In the genomic region with DNA sequence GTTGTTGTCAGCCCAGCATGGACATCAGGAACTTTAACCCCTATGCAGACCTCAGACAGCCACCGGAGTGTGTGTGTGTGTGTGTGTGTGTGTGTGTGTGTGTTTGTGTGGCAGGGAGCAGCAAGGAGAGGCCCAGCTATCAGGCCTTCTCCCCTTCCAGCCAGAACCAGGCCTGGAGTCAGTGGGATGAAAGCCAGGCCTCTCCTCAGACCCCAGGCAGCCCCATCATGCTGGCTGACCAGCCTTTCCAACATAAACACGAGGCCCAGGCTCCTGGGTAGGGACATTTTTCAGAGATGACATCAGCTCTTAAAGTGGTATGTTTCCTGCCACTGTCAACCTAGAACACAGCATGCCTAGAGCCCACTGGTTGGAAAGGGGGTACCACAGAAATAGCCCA, we compare ENCODE assay signal across 12 mouse cellular contexts. TPM values are rescaled to one million over a fixed set of nuclear protein-coding genes. Genes with fewer than 3 reads are reported as not detected.
DNase-seq lines count a peak whose midpoint lies in the region; ATAC-seq and TF ChIP-seq lines count a peak whose summit lies in the region.
"Had no signal": no experiment of that assay in that cellular context is flagged by ENCODE, and none has a peak within 500 bp of the region (broad histone marks: within the 10 kb centered on the region; RNA-seq: fewer than 3 reads in every experiment).

No protein-coding gene starts in this region.

- no peaks in the 10 kb centered on the region for H3K9me3 ChIP-seq in heart, embryonic 10.5 days
- H3K9me3 ChIP-seq in neural tube, embryonic 15.5 days (replicated peaks), result no peaks in the 10 kb centered on the region
- no peaks in the 10 kb centered on the region for H3K9me3 ChIP-seq in intestine, embryonic 15.5 days
- H3K9me3 ChIP-seq: midbrain, embryonic 15.5 days had no signal

- ATAC-seq in neural tube, embryonic 15.5 days (ENCODE audit: low FRiP score), result no peak
- ATAC-seq in intestine, embryonic 15.5 days, result peak; percentile 54; the same call in 1 of the 2 replicates
- no peak for ATAC-seq in erythroblast, adult 5-6 weeks (replicated peaks; ENCODE audit: low FRiP score, poor library complexity, severe bottlenecking)
- ATAC-seq: midbrain, embryonic 15.5 days had no signal

- H3K4me1 ChIP-seq in heart, embryonic 10.5 days, result peaks cover 33% of the 10 kb centered on the region
- H3K4me1 ChIP-seq in neural tube, embryonic 15.5 days, result no peaks in the 10 kb centered on the region
- 0 out of 2 replicates have a peak, but pooled peaks cover 5% of the 10 kb centered on the region for H3K4me1 ChIP-seq in intestine, embryonic 15.5 days (replicated peaks)
- no peaks in the 10 kb centered on the region for H3K4me1 ChIP-seq in thymus, adult 2 months (replicated peaks; ENCODE audit: control insufficient read depth, insufficient read depth, low read length)
- H3K4me1 ChIP-seq: midbrain, embryonic 15.5 days had no signal

- 23% methylated on average over 2 of the region's 2 CpGs for WGBS in heart, embryonic 10.5 days
- 45% methylated on average over 2 of the region's 2 CpGs for WGBS in neural tube, embryonic 15.5 days
- 9% methylated on average over 2 of the region's 2 CpGs for WGBS in intestine, embryonic 15.5 days
- WGBS in thymus, adult 2 months, result 88% methylated on average over 2 of the region's 2 CpGs

- no peak overlapping the region for H3K4me3 ChIP-seq in heart, embryonic 10.5 days
- H3K4me3 ChIP-seq in neural tube, embryonic 15.5 days (replicated peaks), result no peak overlapping the region
- no peak overlapping the region for H3K4me3 ChIP-seq in intestine, embryonic 15.5 days (replicated peaks)
- H3K4me3 ChIP-seq in thymus, adult 2 months (ENCODE audit: control insufficient read depth, insufficient read depth, low read length), result no peak overlapping the region
- H3K4me3 ChIP-seq: layer of hippocampus, adult 2 months; midbrain, embryonic 15.5 days had no signal

- no peak overlapping the region for H3K4me2 ChIP-seq in neural tube, embryonic 15.5 days
- H3K4me2 ChIP-seq in intestine, embryonic 15.5 days (replicated peaks), result no peak overlapping the region
- H3K4me2 ChIP-seq: midbrain, embryonic 15.5 days had no signal

- H3K36me3 ChIP-seq in heart, embryonic 10.5 days, result no peaks in the 10 kb centered on the region
- no peaks in the 10 kb centered on the region for H3K36me3 ChIP-seq in neural tube, embryonic 15.5 days
- no peaks in the 10 kb centered on the region for H3K36me3 ChIP-seq in intestine, embryonic 15.5 days
- H3K36me3 ChIP-seq in thymus, adult 2 months (ENCODE audit: control insufficient read depth, insufficient read depth, low read length), result no peaks in the 10 kb centered on the region
- H3K36me3 ChIP-seq: midbrain, embryonic 15.5 days had no signal

- DNase-seq in heart, embryonic 10.5 days (ENCODE audit: low spot score), result peak; percentile 91
- DNase-seq in heart, postnatal 25 days (ENCODE audit: low spot score), result no peak
- DNase-seq in neural tube, embryonic 10.5 days (ENCODE audit: extremely low spot score, low spot score), result peak; percentile 26
- DNase-seq in thymus, adult 2 months, result no peak
- DNase-seq in retina, postnatal 1 day, result no peak

- no peak for TF ChIP-seq POLR2A in thymus, adult 2 months (IDR thresholded peaks at IDR 0.05; ENCODE audit: control insufficient read depth, extremely low read depth, insufficient read depth, low read length, poor library complexity)

- intact Hi-C loops in heart, postnatal 25 days (cut with DNase I), result no loop called here

- H3K9ac ChIP-seq in neural tube, embryonic 15.5 days (replicated peaks), result no peak overlapping the region
- H3K9ac ChIP-seq in intestine, embryonic 15.5 days, result no peak overlapping the region
- H3K9ac ChIP-seq: midbrain, embryonic 15.5 days had no signal

- no peaks in the 10 kb centered on the region for H3K27me3 ChIP-seq in heart, embryonic 10.5 days (ENCODE audit: insufficient read depth, poor library complexity, severe bottlenecking)
- no peaks in the 10 kb centered on the region for H3K27me3 ChIP-seq in neural tube, embryonic 15.5 days (replicated peaks)
- no peaks in the 10 kb centered on the region for H3K27me3 ChIP-seq in intestine, embryonic 15.5 days (replicated peaks)
- H3K27me3 ChIP-seq in thymus, adult 2 months (ENCODE audit: control insufficient read depth, insufficient read depth, low read length), result no peaks in the 10 kb centered on the region
- H3K27me3 ChIP-seq: midbrain, embryonic 15.5 days had no signal

- TF ChIP-seq CTCF in thymus, adult 2 months (IDR thresholded peaks at IDR 0.05; ENCODE audit: borderline replicate concordance, control insufficient read depth, extremely low read depth, insufficient read depth, low read length, poor library complexity), result no peak

- H3K27ac ChIP-seq in heart, embryonic 10.5 days, result peak overlapping the region; percentile 79
- H3K27ac ChIP-seq in neural tube, embryonic 15.5 days (replicated peaks), result no peak overlapping the region
- H3K27ac ChIP-seq in intestine, embryonic 15.5 days, result peak overlapping the region; percentile 25; the same call in 1 of the 2 replicates
- no peak overlapping the region for H3K27ac ChIP-seq in thymus, adult 2 months (ENCODE audit: control insufficient read depth, insufficient read depth, low read length)
- H3K27ac ChIP-seq: layer of hippocampus, adult 2 months; midbrain, embryonic 15.5 days had no signal

RNA-seq across cellular contexts. Expression of a gene that starts 2.3 kb away (rescaled TPM):
- polyA plus RNA-seq in heart, embryonic 10.5 days (2016; fragmentation: Nextera tagmentation; extraction: Ambion mirVana), result not detected in 2 replicates
- total RNA-seq in heart, postnatal 25 days (2021), result not detected
- polyA plus RNA-seq in neural tube, embryonic 15.5 days (2015; fragmentation: Nextera tagmentation; extraction: Ambion mirVana), result not detected in 2 replicates
- polyA plus RNA-seq in intestine, embryonic 15.5 days (2015; fragmentation: Nextera tagmentation; extraction: Ambion mirVana), result 0.13 and 0.15 TPM in 2 replicates
- not detected in 2 replicates for total RNA-seq in erythroblast, adult 5-6 weeks (2015; ENCODE audit: low replicate concordance)
- total RNA-seq in erythroblast, adult 5-6 weeks (2017; ENCODE audit: low replicate concordance), result not detected in 2 replicates
- 1.4 and 2.7 TPM in 2 replicates for polyA plus RNA-seq in thymus, adult 2 months (2012; rRNA removed)
- total RNA-seq: layer of hippocampus, adult 2 months; liver, adult 2 months had no signal
- polyA plus RNA-seq: hindbrain, embryonic 11.5 days; liver, adult 2 months; midbrain, embryonic 15.5 days had no signal

RNA-seq across cellular contexts. Expression of a gene that starts 58.3 kb away (rescaled TPM):
- polyA plus RNA-seq in heart, embryonic 10.5 days (2016; fragmentation: Nextera tagmentation; extraction: Ambion mirVana), result 28.1 and 31.6 TPM in 2 replicates
- under 1 TPM; 0.42 to 0.62 TPM for total RNA-seq in heart, postnatal 25 days (2021)
- 6.0 and 8.1 TPM in 2 replicates for polyA plus RNA-seq in neural tube, embryonic 15.5 days (2015; fragmentation: Nextera tagmentation; extraction: Ambion mirVana)
- 20.4 and 21.6 TPM in 2 replicates for polyA plus RNA-seq in intestine, embryonic 15.5 days (2015; fragmentation: Nextera tagmentation; extraction: Ambion mirVana)
- 17.3 and 19.6 TPM in 2 replicates for total RNA-seq in erythroblast, adult 5-6 weeks (2015; ENCODE audit: low replicate concordance)
- 41.9 and 48.5 TPM in 2 replicates for total RNA-seq in erythroblast, adult 5-6 weeks (2017; ENCODE audit: low replicate concordance)
- 8.1 and 8.3 TPM in 2 replicates for polyA plus RNA-seq in thymus, adult 2 months (2012; rRNA removed)

RNA-seq across cellular contexts. Expression of a gene that starts 58.5 kb away (rescaled TPM):
- 998 and 1,151 TPM in 2 replicates for polyA plus RNA-seq in heart, embryonic 10.5 days (2016; fragmentation: Nextera tagmentation; extraction: Ambion mirVana)
- 100 to 1,000 TPM; 433 to 462 TPM for total RNA-seq in heart, postnatal 25 days (2021)
- polyA plus RNA-seq in neural tube, embryonic 15.5 days (2015; fragmentation: Nextera tagmentation; extraction: Ambion mirVana), result 564 and 746 TPM in 2 replicates
- 1,198 and 1,252 TPM in 2 replicates for polyA plus RNA-seq in intestine, embryonic 15.5 days (2015; fragmentation: Nextera tagmentation; extraction: Ambion mirVana)
- total RNA-seq in erythroblast, adult 5-6 weeks (2015; ENCODE audit: low replicate concordance), result 751 and 812 TPM in 2 replicates
- total RNA-seq in erythroblast, adult 5-6 weeks (2017; ENCODE audit: low replicate concordance), result 573 and 578 TPM in 2 replicates
- polyA plus RNA-seq in thymus, adult 2 months (2012; rRNA removed), result 518 and 600 TPM in 2 replicates

Comparison
In these comparisons a context has a peak if more than half of its experiments do, and no peak if none do; other contexts are left out.
1. DNase-seq: peak in heart, embryonic 10.5 days (single experiment) and neural tube, embryonic 10.5 days (single experiment); none in heart, postnatal 25 days (single experiment), thymus, adult 2 months (single experiment) and retina, postnatal 1 day (single experiment).
2. H3K27ac ChIP-seq: peak in heart, embryonic 10.5 days (single experiment) and intestine, embryonic 15.5 days (single experiment); none in neural tube, embryonic 15.5 days (single experiment) and thymus, adult 2 months (single experiment).